Mouse (Mus musculus): ENCODE results near the gene Ubald1.

DNA sequence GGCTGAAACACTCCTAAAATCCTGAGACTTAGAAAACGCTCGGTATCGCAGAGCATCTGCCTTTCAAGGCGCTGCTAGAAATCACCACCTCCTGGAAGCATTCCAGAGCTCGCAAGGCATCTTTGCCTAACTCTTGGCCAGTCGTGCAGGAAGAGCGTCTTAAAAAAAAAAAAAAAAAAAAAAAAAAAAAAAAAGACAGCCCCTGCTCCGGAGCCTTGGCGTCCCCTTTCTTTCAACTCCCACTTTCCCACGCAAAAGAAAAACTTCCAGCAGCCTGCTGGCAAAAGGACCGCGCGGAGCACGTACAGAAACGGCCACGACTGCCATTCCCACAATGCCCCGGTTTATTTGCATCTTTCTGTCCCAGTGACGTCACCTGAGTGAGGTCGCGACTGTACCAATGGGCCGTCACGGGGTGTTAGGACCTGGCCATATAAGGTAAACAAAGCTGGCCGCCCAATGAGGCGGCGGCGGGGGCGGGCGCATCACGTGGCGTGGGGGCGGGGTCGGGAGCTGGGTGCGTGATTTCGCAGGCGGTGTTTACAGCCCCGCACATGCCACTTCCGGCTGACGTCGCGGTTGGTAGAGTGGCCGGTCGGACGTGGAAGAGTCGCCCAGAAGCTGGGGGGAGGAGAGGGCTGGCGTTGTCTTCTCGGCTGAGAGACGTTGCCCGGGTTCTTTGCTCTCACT, at the start of gene Ubald1:
- TF ChIP-seq CTCF (IDR thresholded peaks at IDR 0.05; ENCODE audit: extremely low read depth, insufficient read depth, low read length) (no peak), POLR2A (IDR thresholded peaks at IDR 0.05; ENCODE audit: extremely low read depth, insufficient read depth, low read length) (peak; percentile 79)

All from cortical plate, adult 2 months (tissue).